Mouse (Mus musculus) monocyte, adult 2 months (primary cell): ENCODE data around the gene Cog6.

ENCODE experiments used
- DNase-seq, 2 experiments: peaks; one replicate each; pipeline ENCODE4 v3.0.0; 2022; ENCODE audit warnings: low spot score in 2 of 2, low read depth in 1 of 2

The Cog6 gene

GRCm38 (mm10) chr3:52964206-52964605 lies 52.8 kb downstream of the Cog6 start:
- DNase-seq = no peak

- DNase-seq = no peak
Measured at GRCm38 (mm10) chr3:52963441-52963840, 53.6 kb downstream of the Cog6 start.

GRCm38 (mm10) chr3:52962391-52962790 lies 54.6 kb downstream of the Cog6 start:
- DNase-seq = no peak

- DNase-seq = no peak
Measured at GRCm38 (mm10) chr3:52961661-52962060, 55.4 kb downstream of the Cog6 start.

- DNase-seq = no peak
Measured at GRCm38 (mm10) chr3:52960951-52961350, 56.1 kb downstream of the Cog6 start.

- no peak for DNase-seq
Measured at GRCm38 (mm10) chr3:52958444-52959120, 58.5 kb downstream of the Cog6 start.

GRCm38 (mm10) chr3:52957861-52958260 lies 59.2 kb downstream of the Cog6 start:
- no peak for DNase-seq

GRCm38 (mm10) chr3:52956236-52956635 lies 60.8 kb downstream of the Cog6 start:
- no peak for DNase-seq

- DNase-seq = no peak
Measured at GRCm38 (mm10) chr3:52955481-52956019, 61.5 kb downstream of the Cog6 start.

- DNase-seq = no peak
Measured at GRCm38 (mm10) chr3:52954656-52955055, 62.4 kb downstream of the Cog6 start.

GRCm38 (mm10) chr3:52953831-52954230 lies 63.2 kb downstream of the Cog6 start:
- DNase-seq = no peak

GRCm38 (mm10) chr3:52948824-52949223 lies 68.2 kb downstream of the Cog6 start:
- no peak for DNase-seq

GRCm38 (mm10) chr3:52947444-52947843 lies 69.6 kb downstream of the Cog6 start:
- DNase-seq = no peak

- DNase-seq = no peak
Measured at GRCm38 (mm10) chr3:52940832-52941468, 76.1 kb downstream of the Cog6 start.

- no peak for DNase-seq
Measured at GRCm38 (mm10) chr3:52938398-52938797, 78.6 kb downstream of the Cog6 start.

- no peak for DNase-seq
Measured at GRCm38 (mm10) chr3:52937739-52938306, 79.2 kb downstream of the Cog6 start.

GRCm38 (mm10) chr3:52931956-52932355 lies 85.1 kb downstream of the Cog6 start:
- no peak for DNase-seq
